Mouse (Mus musculus) limb, embryonic 12.5 days (tissue): Measurements from ENCODE around the gene Tmem9b. TPM values are rescaled to one million over a fixed set of nuclear protein-coding genes. Genes with fewer than 3 reads are reported as not detected.

ENCODE experiments used
- polyA plus RNA-seq: library from polyadenylated mRNA; unstranded; fragments of >200 nt; fragmentation: Nextera tagmentation; extraction: Ambion mirVana; gene quantifications from 2 replicates; pipeline ENCODE4 v1.2.1, GENCODE M21; 2016

The Tmem9b gene
- polyA plus RNA-seq, 1 experiment from 2014 or later: 25.8 TPM

Other genes starting within 250 kb of the Tmem9b start
- gene Trim66, start 244.7 kb downstream of the Tmem9b start, polyA plus RNA-seq: 0.04 TPM in 2 replicates
- 137 and 139 TPM in 2 replicates for gene Rpl27a, start 233.7 kb downstream of the Tmem9b start, polyA plus RNA-seq
- gene St5, start 49.3 kb downstream of the Tmem9b start, polyA plus RNA-seq: 43.4 and 46.7 TPM in 2 replicates
- 24.2 and 26.0 TPM in 2 replicates for gene Akip1, start 49.2 kb downstream of the Tmem9b start, polyA plus RNA-seq
- 0.13 and 0.23 TPM in 2 replicates for gene BC051019, start 29.0 kb downstream of the Tmem9b start, polyA plus RNA-seq
- gene Ascl3, start 21.1 kb downstream of the Tmem9b start, polyA plus RNA-seq: not detected in 2 replicates
- gene Nrip3, start 29.1 kb upstream of the Tmem9b start, polyA plus RNA-seq: 0.10 and 0.16 TPM in 2 replicates
- 0.81 and 1.0 TPM in 2 replicates for gene Scube2, start 112.8 kb upstream of the Tmem9b start, polyA plus RNA-seq
- gene Dennd5a, start 207.6 kb upstream of the Tmem9b start, polyA plus RNA-seq: 40.7 and 48.4 TPM in 2 replicates
- gene Tmem41b, start 234.1 kb upstream of the Tmem9b start, polyA plus RNA-seq: 78.0 and 79.5 TPM in 2 replicates